Mouse (Mus musculus) layer of hippocampus, adult 8-10 months (tissue): ENCODE data around the gene Arpp21. TPM values are rescaled to one million over a fixed set of nuclear protein-coding genes. Genes with fewer than 3 reads are reported as not detected.

ENCODE experiments used
- DNase-seq, 2 experiments: peaks; one replicate each; pipeline ENCODE4 v3.0.0; 2022; ENCODE audit warnings: low spot score in 2 of 2
- total RNA-seq, 4 experiments: library from RNA; stranded (reverse); gene quantifications; 2 replicates each; pipeline ENCODE4 v1.2.4; 2022

The Arpp21 gene
- total RNA-seq, result 100 to 1,000 TPM; 252 to 302 (median 278) TPM

- no peak for DNase-seq
Observed at GRCm38 (mm10) chr9:112235696-112236397, at the start of gene Arpp21. TSS of gene Arpp21 (minus strand) at chr9:112235938.

- DNase-seq, result no peak
Observed at GRCm38 (mm10) chr9:112272426-112272969, 36.8 kb upstream of the Arpp21 start.

DNA sequence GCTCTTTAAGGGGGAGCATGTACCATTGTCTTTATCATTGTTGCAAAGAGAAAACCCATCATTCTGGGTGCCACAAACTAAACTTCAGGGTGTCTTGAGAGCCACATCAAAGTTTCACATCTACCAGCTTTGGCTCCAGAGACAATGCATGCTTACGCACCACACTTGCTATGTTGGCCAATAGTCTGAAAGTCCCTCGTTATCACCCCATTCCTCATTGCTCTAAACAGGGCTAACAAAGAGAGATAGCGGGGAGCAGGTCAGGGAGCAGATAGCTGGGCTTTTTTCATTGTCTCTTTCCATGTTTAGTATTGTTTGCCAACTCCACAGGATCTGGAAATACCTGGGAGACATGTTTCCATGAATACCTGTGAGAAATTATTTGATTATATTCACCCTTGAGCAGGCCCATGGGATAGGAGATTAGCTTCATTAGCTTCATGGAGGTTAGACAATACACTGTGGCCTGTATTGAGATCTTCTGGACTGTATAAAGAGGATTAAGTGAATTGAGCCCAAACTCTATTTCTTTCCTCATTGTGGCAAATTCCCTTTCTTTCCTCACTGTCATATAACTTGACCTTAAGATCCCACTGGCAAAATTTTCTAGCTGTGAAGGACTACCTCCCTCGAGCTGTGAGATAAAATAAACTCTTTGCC is 29.4 kb upstream of the Arpp21 start:
- no peak for DNase-seq

GRCm38 (mm10) chr9:112261986-112262901 is 26.5 kb upstream of the Arpp21 start:
- peak; percentile 51 to 74 for DNase-seq

DNA sequence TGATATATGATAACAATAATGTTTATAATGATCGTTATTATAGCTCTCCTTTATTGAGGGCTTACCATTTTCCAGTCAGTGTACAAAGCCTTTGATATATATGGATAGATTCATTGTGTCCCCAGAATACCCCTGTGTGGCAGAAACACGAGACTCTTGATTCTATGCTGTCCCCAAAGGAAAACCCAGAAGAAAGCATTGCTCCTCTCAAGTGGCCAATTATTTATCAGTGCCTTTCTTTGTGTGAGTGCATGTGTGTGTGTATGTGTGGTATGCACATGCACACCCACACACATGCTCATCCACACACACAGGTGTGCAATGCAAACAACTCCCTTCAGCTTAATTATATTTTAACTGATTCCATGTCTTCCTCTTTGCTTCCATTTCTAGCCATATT is 25.8 kb upstream of the Arpp21 start:
- DNase-seq, result no peak

DNA sequence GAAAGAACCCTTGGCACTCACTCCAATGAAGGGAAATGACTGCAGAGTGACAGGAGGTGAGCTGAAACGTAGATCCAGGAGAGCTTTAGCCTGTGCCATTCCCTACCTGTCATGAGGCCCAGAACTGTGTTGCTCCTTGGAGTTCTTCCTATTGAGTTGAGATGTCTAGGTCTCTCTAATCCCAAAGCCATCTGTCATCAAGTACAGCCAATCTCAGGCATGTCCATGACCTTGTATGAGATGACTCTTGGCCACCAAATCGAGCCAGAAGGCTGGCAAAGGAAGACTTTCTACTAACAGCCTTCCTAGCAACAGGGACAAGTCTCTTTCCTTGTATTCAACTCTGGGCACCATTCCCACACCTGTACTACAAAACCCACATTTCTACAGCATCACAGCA is 25.0 kb upstream of the Arpp21 start:
- DNase-seq, result no peak

DNA sequence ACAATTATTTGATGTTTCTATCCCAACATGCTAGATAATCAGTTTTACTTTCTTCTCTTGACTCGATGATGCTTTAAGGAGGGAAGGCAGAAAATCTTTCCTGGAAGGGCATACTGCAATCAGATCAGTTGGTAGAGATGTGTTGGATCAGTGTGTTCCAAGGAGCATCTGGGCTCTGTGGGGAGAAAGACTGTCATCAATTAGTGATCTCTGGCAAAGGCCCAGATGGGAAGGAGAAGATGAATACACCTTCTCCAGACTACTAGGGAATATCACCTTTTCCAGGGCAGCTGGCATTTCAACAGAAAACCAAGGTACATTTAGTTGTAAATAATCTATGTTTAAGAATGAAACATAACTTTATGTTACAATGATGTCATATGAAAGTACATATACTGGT is 22.8 kb upstream of the Arpp21 start:
- DNase-seq, result no peak

DNA sequence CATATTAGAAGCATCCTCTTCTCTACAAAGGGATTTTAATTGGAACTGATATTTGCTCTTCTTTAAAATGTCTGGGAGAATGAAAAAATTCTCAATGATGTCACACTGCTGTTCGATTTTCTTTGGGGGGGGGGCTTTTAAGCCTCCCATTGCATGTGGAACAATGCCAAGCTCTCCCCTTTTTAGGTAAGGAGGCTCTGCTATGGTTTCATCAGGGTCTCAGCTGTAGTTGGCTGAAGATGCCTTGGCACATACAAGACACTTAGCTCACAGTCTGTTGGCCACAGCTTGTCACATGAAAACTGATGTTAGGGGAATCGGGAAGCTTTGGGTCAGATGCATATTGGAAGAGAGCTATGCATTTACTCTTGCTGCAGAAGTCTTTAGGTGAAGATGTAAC is 20.2 kb upstream of the Arpp21 start:
- no peak for DNase-seq

DNA sequence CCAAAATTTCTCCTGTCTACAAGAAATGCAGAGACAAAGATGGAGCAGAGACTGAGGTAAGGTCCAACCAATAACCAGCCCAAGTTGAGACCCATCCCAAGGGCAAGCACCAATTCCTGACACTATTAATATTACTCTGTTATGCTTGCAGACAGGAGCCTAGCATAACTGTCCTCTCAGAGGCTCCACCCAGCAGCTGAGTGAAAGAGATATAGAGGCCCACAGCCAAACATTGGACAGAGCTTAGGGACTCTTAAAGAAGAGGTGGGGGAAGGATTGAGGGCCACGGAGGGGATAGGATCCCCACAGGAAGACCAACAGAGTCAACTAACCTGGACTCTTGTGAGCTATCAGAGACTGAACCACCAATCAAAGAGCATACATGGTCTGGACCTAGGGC is 18.0 kb upstream of the Arpp21 start:
- no peak for DNase-seq

DNA sequence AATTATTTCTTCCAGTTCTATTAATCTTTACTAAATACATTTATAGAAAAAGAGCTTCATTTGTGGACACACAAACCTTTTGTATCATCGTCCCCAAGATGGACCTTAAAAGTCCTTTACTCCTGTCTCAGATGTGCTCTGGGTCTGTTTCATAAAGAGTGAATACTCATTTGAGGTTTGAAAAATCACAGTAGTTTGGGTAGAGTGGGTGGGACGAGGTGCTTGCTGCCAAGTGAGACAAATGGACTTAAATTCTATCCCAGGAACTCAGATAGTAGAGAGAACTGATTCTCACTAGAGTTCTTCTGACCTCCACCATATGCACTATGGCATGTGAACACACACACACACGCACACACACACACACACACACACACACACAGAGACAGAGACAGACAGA is 16.1 kb upstream of the Arpp21 start:
- no peak for DNase-seq

DNA sequence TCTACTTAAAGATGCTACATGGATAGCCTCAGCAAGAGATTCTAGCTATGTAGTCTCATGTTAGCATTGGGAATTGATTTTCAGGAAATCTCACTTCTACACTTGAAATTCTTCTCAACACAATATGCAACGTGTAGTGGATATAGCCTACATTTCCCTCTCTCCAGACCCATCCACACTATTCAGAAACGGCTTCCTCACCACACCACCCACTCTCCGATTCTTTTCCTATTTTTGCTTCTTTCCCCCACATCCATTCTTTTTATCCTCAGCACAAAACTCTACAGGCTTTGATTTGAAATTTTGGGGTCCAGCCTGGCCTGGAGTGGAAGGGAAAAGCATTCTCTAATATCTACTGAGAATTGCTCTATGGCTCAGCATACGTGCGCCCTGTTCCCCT is 15.6 kb upstream of the Arpp21 start:
- DNase-seq, result no peak

DNA sequence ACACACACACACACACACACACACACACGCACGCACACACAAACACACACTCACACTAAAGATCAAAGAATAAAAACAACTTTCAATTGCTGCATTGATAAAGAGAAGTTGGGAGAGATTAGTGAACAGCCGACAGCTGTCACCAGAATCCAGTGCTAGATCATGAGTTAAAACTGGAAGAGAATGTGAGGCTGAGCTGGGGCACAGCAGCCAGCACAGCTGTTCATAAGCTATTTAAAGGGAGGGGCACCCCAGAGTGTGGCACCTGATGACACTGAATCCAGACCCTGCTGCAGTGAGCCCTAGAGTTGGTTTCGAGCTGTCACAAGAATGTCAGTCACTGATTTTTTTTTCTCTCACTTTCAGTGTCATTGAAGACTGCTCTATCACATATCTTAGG is 14.0 kb upstream of the Arpp21 start:
- no peak for DNase-seq

DNA sequence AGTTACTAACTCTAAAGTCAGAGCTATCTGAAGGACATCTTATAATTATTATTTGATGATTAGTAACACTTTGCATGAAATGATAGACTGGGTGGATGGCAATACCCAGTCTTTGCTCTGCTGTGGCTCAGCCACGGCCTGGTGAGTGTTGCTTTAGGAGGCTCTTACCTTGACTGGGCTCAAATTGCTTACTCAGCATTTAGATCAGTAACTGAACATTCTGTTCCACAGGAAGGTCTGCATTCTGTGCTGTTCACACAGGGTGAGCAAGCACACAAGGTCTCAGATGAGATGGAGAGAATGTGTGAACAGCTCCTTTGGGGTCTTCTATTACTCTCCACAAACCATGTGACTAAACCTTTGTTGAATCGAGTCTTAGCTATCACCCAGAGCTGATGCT is 11.4 kb upstream of the Arpp21 start:
- DNase-seq, result no peak

DNA sequence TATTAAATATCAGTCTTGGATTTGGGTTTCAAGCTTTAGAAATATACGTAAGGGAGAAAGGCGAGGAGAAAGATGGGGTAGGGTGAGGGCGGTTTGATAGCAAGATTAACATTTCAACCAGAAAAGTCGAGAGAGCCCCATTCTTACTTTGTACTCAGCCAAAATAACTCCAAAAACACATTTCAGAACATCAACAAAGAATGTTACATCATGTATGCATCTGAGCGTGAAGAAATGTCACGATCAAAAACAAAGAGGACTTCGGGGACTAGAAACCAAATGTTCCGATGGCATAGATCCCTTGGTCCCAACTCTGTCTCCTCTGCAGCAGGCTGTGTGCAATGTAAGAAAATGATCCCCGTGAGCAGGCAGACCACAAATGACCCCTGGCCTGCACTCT is 2.4 kb upstream of the Arpp21 start:
- DNase-seq, result no peak

DNA sequence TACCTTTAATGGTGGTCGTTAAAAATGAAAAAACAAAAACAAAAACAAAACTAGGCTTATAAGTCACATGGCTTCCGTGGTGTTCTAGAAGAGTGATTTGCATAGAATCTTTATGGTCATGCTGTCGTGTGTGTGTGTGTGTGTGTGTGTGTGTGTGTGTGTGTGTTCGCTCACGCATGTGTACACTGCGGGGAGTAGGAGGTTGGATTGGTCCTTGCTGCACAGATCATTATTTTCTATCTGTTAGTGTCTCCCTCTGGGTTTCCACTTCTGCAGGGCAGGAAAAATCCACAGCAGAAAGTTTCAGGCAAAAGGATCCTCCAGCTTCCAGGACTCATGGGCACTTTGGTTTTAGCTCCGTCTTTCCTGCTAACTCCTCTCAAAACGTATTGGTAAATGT is 813 bp upstream of the Arpp21 start:
- DNase-seq, result no peak

GRCm38 (mm10) chr9:112235041-112235695 is 570 bp downstream of the Arpp21 start:
- DNase-seq, result peak; percentile 60 to 81

DNA sequence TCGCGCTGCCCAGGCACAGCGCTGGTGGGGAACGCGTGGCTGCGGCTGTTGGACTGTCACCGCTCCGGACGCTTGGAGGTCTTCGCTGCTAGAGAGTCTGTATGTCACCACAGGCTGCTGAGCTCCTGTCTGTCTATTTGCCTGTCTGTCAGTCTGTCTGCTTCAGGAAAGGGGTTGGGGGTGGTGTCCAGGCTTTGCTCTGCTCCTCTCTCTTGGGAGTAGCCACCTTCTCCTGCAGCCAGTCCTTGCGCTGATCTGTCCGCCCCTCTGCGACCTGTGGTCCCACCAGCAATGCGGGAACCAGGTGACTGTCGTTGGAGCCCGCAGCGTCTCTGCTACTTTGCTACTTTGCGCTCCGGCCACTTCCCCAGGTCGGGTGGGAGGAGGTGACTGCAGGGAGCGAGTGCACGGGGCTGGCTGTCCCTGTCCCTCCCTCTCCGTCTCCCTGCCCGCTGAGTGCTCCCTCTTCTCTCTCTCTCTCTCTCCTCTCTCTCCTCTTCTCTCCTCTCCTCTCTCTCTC is 1.2 kb downstream of the Arpp21 start:
- DNase-seq, result no peak

DNA sequence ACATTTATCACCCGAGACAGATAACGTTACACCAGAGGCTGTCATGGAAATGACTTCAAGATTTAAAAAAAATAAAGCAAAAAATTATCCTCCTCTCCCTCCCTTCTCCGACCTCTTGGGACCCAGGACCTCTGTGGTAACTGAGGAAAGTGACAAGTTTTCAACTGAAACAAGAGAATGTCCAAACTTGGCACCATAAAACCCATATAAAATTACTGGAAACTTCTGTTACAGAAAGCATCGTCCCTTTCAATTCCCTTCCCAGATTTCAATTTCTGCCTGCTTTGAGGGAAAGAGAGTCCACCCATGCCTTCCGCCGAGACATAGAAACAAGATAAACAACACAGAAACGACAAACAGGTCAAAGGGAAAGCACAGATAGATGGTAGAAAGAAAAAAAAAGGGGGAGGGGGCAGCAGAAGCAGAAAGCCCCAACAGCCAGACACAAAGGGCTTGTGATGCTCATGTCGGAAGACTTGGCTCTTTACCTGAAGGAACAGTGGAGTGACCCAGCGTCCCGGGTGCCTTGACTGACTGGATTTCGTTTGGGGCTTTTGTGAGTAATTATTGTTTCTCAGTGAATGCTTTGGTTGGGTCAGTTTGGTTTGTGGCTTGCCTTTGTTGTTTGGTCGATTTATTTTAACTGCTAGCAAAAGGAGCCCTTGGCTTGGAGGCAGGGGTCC is 1.8 kb downstream of the Arpp21 start:
- DNase-seq, result no peak

- DNase-seq, result no peak
Observed at GRCm38 (mm10) chr9:112233378-112233777, 2.4 kb downstream of the Arpp21 start.

GRCm38 (mm10) chr9:112231935-112232575 is 3.7 kb downstream of the Arpp21 start:
- DNase-seq, result no peak
